Mouse (Mus musculus) subcutaneous adipose tissue, adult 2 months (tissue): ENCODE measurements around the gene Hist1h2bf. TPM values are rescaled to one million over a fixed set of nuclear protein-coding genes. Genes with fewer than 3 reads are reported as not detected.

Experiments used
- polyA plus RNA-seq: library from polyadenylated mRNA; depleted of rRNA; stranded (reverse); fragments of >200 nt; gene quantifications from 2 replicates; pipeline ENCODE4 v1.2.3, GENCODE M21; 2012; ENCODE audit warnings: low replicate concordance; rRNA removed

The Hist1h2bf gene
- 7.1 TPM in 1 of 2 replicates, not detected in the other for polyA plus RNA-seq

GRCm38 (mm10) chr13:23573898-23574524 is at the start of gene Hist1h2bf, which contains the start of gene Hist1h2ad:
Gene Hist1h2bf, minus strand, starts transcription at chr13:23574196.
Gene Hist1h2ad, plus strand, starts transcription at chr13:23574381.

GRCm38 (mm10) chr13:23622175-23622671 is 48.2 kb upstream of the Hist1h2bf start, which contains the start of gene Hist1h1e:
Gene Hist1h1e, minus strand, starts transcription at chr13:23622558.

GRCm38 (mm10) chr13:23620733-23621531 is 46.9 kb upstream of the Hist1h2bf start, which contains the start of gene Hist1h2be:
Gene Hist1h2be, minus strand, starts transcription at chr13:23621124.

GRCm38 (mm10) chr13:23581408-23582218 is 7.6 kb upstream of the Hist1h2bf start, which contains the start of gene Hist1h4d:
Gene Hist1h4d, plus strand, starts transcription at chr13:23581598.

GRCm38 (mm10) chr13:23575271-23575851 is 1.4 kb upstream of the Hist1h2bf start, which contains the start of gene Hist1h3d:
Gene Hist1h3d, plus strand, starts transcription at chr13:23575763.

GRCm38 (mm10) chr13:23571022-23571503 is 2.9 kb downstream of the Hist1h2bf start, which contains the start of the genes Hist1h2ae and Hist1h2bg:
Gene Hist1h2ae, minus strand, starts transcription at chr13:23571220.
Gene Hist1h2bg, plus strand, starts transcription at chr13:23571396.

GRCm38 (mm10) chr13:23561883-23562659 is 11.9 kb downstream of the Hist1h2bf start, which contains the start of gene Hist1h3e:
Gene Hist1h3e, minus strand, starts transcription at chr13:23562369.

GRCm38 (mm10) chr13:23552962-23553361 is 21.0 kb downstream of the Hist1h2bf start, which contains the start of gene Hist1h1d:
Gene Hist1h1d, plus strand, starts transcription at chr13:23553262.

GRCm38 (mm10) chr13:23551146-23551834 is 22.7 kb downstream of the Hist1h2bf start, which contains the start of gene Hist1h4f:
Gene Hist1h4f, minus strand, starts transcription at chr13:23551648.

GRCm38 (mm10) chr13:23543965-23544786 is 29.8 kb downstream of the Hist1h2bf start, which contains the start of gene Hist1h3f:
Gene Hist1h3f, plus strand, starts transcription at chr13:23544052.

GRCm38 (mm10) chr13:23542999-23543607 is 30.9 kb downstream of the Hist1h2bf start, which contains the start of gene Hist1h2bh:
Gene Hist1h2bh, minus strand, starts transcription at chr13:23543392.

GRCm38 (mm10) chr13:23535137-23536075 is 38.6 kb downstream of the Hist1h2bf start, which contains the start of gene Hist1h3g:
Gene Hist1h3g, plus strand, starts transcription at chr13:23535422.

GRCm38 (mm10) chr13:23533560-23534367 is 40.2 kb downstream of the Hist1h2bf start, which contains the start of gene Hist1h2af:
Gene Hist1h2af, plus strand, starts transcription at chr13:23533906.

GRCm38 (mm10) chr13:23530901-23531875 is 42.8 kb downstream of the Hist1h2bf start, which contains the start of gene Hist1h4h:
Gene Hist1h4h, plus strand, starts transcription at chr13:23531050.

